Mouse (Mus musculus): ENCODE measurements around the gene Klf12.
A peak's percentile ranks its signal among the peaks of the same experiment; 100 is the strongest.

Gene Klf12

GRCm38 (mm10) chr14:100062516-100062915 is 222.0 kb downstream of the Klf12 start:
- no peak for ATAC-seq (ENCODE audit: insufficient number of reproducible peaks, low FRiP score, low TSS enrichment)

GRCm38 (mm10) chr14:100054150-100054549 is 230.3 kb downstream of the Klf12 start:
- no peak for ATAC-seq (ENCODE audit: insufficient number of reproducible peaks, low FRiP score, low TSS enrichment)

GRCm38 (mm10) chr14:100053456-100053855 is 231.0 kb downstream of the Klf12 start:
- no peak for ATAC-seq (ENCODE audit: insufficient number of reproducible peaks, low FRiP score, low TSS enrichment)

- ATAC-seq (ENCODE audit: insufficient number of reproducible peaks, low FRiP score, low TSS enrichment): no peak
These were observed 231.6 kb downstream of the Klf12 start for GRCm38 (mm10) chr14:100052876-100053275.

GRCm38 (mm10) chr14:100045431-100045830 is 239.0 kb downstream of the Klf12 start:
- ATAC-seq (ENCODE audit: insufficient number of reproducible peaks, low FRiP score, low TSS enrichment): no peak

GRCm38 (mm10) chr14:100041823-100042222 is 242.7 kb downstream of the Klf12 start:
- no peak for ATAC-seq (ENCODE audit: insufficient number of reproducible peaks, low FRiP score, low TSS enrichment)

GRCm38 (mm10) chr14:100026671-100027070 is 257.8 kb downstream of the Klf12 start:
- ATAC-seq (ENCODE audit: insufficient number of reproducible peaks, low FRiP score, low TSS enrichment): no peak

GRCm38 (mm10) chr14:100017219-100017618 is 267.3 kb downstream of the Klf12 start:
- no peak for ATAC-seq (ENCODE audit: insufficient number of reproducible peaks, low FRiP score, low TSS enrichment)

GRCm38 (mm10) chr14:100010525-100010924 is 274.0 kb downstream of the Klf12 start:
- ATAC-seq (ENCODE audit: insufficient number of reproducible peaks, low FRiP score, low TSS enrichment): no peak

GRCm38 (mm10) chr14:100009790-100010382 is 274.6 kb downstream of the Klf12 start:
- ATAC-seq (ENCODE audit: insufficient number of reproducible peaks, low FRiP score, low TSS enrichment): peak; percentile 64; the same call in 1 of the 2 replicates

- no peak for ATAC-seq (ENCODE audit: insufficient number of reproducible peaks, low FRiP score, low TSS enrichment)
These were observed 301.0 kb downstream of the Klf12 start for GRCm38 (mm10) chr14:99983510-99983909.

GRCm38 (mm10) chr14:99981209-99981608 is 303.3 kb downstream of the Klf12 start:
- ATAC-seq (ENCODE audit: insufficient number of reproducible peaks, low FRiP score, low TSS enrichment): no peak

- ATAC-seq (ENCODE audit: insufficient number of reproducible peaks, low FRiP score, low TSS enrichment): no peak
These were observed 316.6 kb downstream of the Klf12 start for GRCm38 (mm10) chr14:99967920-99968319.

GRCm38 (mm10) chr14:99960500-99961229 is 323.8 kb downstream of the Klf12 start:
- no peak for ATAC-seq (ENCODE audit: insufficient number of reproducible peaks, low FRiP score, low TSS enrichment)

- no peak for ATAC-seq (ENCODE audit: insufficient number of reproducible peaks, low FRiP score, low TSS enrichment)
These were observed 329.3 kb downstream of the Klf12 start for GRCm38 (mm10) chr14:99955133-99955532.

GRCm38 (mm10) chr14:99944221-99945108 is 340.0 kb downstream of the Klf12 start:
- ATAC-seq (ENCODE audit: insufficient number of reproducible peaks, low FRiP score, low TSS enrichment): no peak

GRCm38 (mm10) chr14:99943156-99943555 is 341.3 kb downstream of the Klf12 start:
- ATAC-seq (ENCODE audit: insufficient number of reproducible peaks, low FRiP score, low TSS enrichment): 0 out of 2 replicates have a peak, but pooled peaks have one; percentile 11

GRCm38 (mm10) chr14:99933456-99933855 is 351.0 kb downstream of the Klf12 start:
- no peak for ATAC-seq (ENCODE audit: insufficient number of reproducible peaks, low FRiP score, low TSS enrichment)

- peak; percentile 76 for ATAC-seq (ENCODE audit: insufficient number of reproducible peaks, low FRiP score, low TSS enrichment)
These were observed 352.6 kb downstream of the Klf12 start for GRCm38 (mm10) chr14:99931879-99932278.

- no peak for ATAC-seq (ENCODE audit: insufficient number of reproducible peaks, low FRiP score, low TSS enrichment)
These were observed 372.6 kb downstream of the Klf12 start for GRCm38 (mm10) chr14:99911912-99912311.

GRCm38 (mm10) chr14:99910876-99911275 is 373.6 kb downstream of the Klf12 start:
- no peak for ATAC-seq (ENCODE audit: insufficient number of reproducible peaks, low FRiP score, low TSS enrichment)
